Mouse (Mus musculus): ENCODE data around the gene Arrb1.

DNA sequence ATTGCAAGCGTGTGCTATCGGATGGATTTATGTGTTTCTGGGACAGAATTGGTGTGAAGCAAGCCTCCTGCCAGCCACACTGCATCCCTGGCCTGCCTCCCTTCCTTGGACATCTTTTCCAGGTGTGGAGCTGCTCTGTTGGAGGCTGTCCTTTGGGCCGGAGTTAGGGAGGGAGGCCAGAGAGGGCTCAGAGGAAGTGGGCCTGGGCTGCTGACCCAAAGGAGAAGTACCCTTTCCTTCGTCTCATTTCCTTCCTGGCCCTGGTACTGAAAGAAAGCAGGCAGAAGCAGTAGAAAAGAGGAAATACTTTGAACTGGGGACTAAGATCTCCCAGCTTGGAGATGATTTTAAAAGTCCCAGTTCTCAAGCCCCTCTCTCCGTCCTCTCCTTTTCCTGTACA lies 14.4 kb downstream of the Arrb1 start:
- TF ChIP-seq POLR2A (IDR thresholded peaks at IDR 0.05; ENCODE audit: borderline replicate concordance, extremely low read depth, insufficient read depth, insufficient read length, poor library complexity, severe bottlenecking) (no peak), CTCF (IDR thresholded peaks at IDR 0.05; ENCODE audit: borderline replicate concordance, extremely low read depth, insufficient read depth, insufficient read length) (no peak)
